Mouse (Mus musculus) thymus, postnatal 10 days (tissue): ENCODE results near the gene Astn1.
A peak's percentile ranks its signal among the peaks of the same experiment; 100 is the strongest.

Experiments
- DNase-seq, 2 experiments: peaks; one replicate each; pipeline ENCODE4 v3.0.0; 2021; ENCODE audit warnings: low spot score in 2 of 2

Astn1 gene

DNA sequence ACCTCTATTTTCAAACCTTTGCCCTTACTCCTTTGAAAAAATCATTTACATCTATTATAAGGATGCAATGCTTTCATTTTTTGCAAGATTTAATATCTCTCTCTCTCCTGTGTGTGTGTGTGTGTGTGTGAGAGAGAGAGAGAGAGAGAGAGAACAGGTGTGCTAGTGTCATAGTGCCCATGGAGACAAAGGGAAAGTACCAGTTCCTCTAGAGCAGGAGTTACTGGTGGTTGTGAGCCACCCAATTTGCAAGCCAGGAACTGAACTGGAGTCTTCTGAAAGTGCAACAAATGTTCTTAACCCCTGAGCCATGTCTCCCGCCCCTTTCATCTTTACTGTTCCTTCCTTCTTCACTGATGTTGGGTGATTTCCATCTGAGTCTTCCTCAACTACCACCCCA, 253.1 kb downstream of the Astn1 start:
- no peak for DNase-seq

DNA sequence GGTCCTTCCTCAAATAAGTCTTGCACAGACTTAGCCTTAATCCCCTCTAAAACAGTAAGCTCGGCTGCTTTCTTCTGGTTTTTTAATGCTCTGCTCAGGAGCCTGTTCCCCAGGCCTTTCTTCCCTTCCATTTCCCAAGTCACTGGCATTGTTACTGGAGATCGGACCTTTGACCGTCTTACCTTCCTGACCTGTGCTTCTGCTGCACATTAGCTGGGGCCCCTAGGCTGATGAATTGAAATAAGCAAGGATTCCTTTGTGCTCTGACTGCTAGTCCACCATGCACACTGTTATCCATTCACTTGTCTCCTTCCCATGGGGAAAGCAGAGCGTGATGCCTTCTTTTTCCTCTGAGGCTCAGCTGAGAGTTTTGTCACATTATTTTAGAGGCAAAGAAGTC, 255.9 kb downstream of the Astn1 start:
- DNase-seq = no peak

DNA sequence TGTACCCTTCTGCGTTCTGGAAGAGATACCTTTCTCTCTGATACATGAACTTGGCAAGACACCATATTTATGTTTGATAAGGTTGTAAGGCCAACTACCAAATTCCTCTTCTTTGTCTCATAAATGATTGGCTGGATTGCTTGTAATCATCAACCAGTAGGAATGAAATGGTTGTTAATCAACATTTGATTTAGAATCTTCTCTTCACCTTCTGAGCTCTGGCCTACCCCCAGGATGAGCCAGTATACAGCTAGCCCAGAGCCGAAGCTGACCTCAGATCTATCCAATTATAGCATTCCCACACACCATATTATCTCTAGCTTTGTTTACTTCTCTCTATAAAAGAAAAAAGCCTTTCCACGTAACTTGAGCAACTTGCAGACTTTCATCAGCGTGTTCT, 270.9 kb downstream of the Astn1 start:
- DNase-seq = no peak

DNA sequence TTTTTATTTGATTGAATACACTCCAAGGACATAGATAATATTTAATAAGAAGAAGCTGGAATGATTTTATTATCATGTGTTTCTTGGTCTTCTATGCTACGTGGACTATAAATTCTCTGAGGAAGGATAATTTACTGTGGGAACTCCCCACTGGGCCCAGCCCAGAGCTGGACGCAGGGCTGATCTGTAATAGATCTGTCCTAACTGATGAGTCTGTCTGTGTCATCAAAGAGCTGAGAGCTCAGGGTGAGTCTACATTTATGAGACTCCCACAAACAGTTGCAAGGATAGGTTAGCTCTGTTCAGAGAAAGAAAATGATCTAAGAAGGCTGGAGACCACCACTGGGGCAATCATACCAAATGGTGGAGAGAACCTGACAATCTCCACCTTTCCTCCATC, 271.4 kb downstream of the Astn1 start:
- DNase-seq = no peak

DNA sequence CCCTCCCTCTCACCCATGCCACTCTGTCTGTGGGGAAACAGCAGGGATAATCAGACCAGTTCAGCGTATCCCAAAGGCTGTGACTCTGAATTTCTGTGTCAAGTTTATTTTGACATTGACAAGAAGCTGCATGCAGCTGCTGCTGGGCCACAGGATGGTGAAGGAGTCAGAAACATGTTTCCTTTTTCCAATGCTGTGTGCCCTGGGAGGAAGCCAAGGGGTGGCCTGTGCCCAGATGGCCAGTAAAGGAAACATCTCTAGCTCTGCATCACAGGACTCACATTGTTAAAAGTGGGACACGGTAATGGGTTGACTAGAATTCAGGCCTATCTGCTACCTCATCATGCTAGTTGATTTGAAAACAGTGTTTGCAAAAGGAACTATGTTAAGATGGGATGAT, 279.2 kb downstream of the Astn1 start:
- DNase-seq = no peak

DNA sequence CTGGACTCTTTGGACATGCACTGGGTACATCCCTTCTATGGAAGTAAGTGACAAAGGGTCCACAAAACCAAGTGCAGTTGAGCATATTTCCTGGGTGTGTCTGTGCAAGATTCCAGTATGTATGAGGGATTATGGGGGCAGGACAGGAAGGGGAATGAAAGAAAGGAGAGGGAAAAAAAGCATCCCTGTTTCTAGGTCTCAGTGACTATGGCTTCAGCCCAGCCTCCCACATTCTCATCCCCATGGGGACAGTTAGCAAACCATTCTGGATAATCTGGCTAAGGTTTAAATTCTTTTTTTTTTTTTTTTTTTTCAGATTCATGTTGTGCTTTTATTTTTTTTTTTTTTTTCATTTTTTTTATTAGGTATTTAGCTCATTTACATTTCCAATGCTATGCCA, 280.2 kb downstream of the Astn1 start:
- no peak for DNase-seq

DNA sequence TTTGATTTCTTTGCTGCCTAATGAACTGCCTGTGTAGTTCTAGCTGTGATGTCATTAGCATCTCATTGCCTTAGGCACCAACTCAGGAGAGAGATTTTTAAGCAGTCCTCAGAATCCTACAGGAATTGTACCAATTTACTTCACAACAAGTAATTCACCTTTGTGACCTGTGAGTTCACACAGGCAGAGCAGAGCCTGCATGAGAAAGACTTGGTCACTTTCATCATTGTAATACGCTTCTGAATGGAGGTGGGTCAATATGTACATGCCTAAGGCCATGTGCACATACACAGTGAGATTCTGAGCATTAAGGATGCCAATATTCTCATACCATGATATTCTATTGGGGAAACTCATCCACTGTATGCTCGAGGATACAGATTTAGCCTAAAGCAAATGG, 290.7 kb downstream of the Astn1 start:
- no peak for DNase-seq

DNA sequence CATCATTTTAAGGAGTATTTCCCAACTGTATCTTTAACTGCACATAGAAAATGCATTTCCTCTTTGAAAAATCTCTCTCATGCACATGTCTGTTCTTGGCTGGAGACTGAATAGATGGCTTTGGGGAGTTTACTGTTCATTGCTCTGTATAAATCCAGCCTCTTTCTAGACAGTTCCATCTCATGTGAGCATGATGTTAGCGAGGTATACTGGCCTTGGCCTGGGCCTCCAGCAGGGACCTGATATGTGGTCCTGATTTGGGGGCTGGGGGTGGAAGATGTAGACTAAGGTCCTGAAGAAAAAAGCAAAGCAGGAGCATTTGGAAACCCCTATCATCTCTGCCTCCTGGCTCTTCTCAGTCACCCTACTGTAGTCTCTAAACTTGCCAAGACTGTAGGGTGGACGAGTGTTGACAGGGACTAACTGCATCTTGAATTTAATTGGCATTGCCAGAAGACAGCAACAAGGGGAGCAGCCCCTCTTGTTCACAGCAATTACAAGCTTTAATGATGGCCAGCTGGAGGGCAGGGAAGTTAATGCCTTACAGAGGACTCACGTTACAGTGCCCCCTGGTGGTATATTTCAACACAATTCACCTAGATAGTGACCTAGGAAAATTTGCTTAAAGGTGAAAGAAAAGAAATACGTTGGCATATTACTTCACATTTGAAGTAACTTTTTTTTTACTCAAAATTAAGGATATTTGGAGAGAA, 291.9 kb downstream of the Astn1 start:
- DNase-seq = peak in 1 of 2 experiments; percentile 11

DNA sequence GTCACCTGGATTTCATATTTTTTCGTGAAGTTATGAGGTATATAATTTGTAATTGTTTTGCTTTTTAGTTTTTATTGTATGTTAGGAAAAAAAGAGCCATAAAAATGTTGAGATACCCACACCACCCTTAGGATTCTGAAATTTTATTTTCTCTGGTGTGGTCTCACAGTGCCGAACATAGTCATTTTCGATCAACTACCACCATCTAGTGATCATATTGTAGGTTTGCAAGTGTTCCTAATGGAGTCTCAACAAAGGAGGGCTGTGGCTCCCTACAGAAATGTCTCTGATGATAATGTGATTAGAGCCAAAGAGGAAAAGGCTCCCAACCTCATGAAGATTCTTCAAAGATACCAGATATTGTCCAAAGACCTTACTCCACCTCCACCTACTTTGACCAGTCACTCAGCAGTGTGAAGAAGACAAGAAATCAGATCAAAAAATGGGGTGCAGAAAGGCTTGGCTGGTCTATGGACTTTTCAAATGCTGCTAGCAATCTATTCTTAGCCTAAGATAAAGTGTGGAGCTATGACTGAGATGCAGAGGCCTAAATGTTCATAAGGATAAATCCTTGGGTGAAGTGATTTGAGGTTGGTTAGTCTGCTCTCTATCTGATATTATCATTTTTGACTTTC, 292.6 kb downstream of the Astn1 start:
- DNase-seq = no peak

DNA sequence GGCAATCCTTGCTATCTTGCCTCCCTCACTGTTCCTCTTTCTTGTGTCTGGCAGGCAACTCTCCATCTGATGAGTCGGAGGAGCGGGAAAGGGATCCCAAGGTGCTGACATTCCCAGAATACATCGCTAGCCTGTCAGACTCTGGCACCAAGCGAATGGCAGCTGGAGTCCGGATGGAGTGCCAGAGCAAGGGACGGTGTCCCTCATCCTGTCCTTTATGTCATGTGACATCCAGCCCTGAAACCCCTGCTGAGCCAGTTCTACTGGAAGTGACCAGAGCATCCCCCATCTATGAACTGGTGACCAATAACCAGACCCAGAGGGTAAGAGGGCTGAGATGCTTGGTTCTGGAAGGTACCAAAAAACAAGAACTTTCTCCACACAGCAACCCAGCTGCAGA, 294.9 kb downstream of the Astn1 start:
- DNase-seq = no peak

DNA sequence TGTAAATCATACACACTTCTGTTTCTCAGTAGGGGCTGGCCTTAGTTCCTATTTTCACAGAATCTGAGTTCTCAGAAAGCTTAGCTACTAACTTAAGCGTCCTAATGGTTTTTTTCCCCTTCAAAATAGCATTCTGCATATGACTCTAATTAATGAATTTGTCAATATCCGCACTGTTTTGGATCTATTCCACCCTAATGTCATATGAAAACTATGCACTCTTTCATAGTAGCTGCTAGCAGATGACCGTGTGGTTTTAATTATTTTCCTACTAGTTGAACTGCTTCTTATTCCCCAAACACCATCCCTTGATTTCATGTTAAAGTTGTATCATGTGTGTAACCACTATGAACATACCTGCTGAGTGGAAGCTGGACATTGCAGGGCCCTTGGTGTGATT, 303.9 kb downstream of the Astn1 start:
- no peak for DNase-seq

DNA sequence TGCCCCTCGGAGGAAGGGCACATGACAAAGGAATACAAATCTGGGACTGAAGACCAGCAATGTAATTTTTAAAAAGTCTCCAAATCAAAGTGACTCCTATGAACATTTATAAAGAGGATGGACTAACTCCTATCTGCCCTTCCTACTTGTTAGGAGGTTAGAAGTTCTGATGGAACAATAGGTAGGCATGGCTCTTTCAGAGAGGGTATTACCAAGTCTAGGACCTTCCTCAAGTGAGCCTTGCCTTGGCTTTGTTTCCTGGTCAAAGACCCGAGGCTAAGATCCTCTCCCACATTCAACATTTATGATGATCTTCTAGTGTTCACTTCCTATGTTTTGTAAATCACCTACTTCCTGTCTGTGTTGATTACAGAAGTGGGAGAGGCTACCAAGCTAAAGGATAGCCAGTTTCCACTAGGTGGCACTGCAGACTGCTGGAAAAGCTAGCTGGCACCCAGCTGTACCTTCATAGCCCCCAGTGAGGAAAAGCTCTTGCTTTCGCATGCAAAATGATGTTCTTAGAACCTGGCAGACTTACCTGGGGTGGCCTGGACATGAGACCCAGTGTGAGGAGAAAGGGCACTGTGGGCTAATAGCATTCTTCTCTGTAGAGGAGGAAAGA, 308.0 kb downstream of the Astn1 start:
- DNase-seq = peak in 1 of 2 experiments; percentile 27

DNA sequence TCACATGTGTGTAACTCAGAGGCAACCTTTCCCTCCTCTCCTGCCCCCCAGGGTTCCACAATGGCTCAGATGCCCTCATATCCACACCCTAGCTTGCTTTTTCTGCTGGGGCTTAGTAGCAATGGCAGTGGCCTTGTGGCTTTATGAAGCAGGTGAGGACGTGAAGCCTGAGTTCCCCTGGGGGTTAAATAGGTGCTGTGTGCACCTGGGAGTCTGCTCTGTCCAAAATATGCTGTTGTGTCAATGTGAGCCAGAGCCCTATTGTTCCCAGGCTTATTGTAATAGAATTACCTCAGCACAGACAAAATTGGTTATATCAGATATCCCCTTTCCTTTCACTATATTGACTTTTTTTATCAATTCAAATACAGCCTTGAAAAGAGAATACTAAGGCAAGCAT, 325.7 kb downstream of the Astn1 start:
- no peak for DNase-seq

DNA sequence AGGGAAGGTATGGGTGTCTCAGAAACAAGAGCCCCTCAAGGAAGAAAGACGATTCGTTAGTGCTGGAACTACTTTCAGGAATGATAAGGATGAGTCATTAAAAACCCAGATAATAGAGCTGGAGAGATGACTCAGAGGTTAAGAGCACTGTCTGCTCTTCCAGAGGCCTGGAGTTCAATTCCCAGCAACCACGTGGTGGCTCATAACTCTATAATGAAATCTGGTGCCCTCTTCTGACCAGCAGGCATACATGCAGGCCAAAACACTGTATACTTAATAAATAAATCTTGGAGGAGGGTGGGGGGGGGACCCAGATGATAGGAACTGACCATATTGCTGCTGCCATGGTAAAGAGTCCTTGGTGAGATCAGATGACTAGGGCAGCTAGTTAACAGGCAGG, 335.4 kb downstream of the Astn1 start:
- no peak for DNase-seq

DNA sequence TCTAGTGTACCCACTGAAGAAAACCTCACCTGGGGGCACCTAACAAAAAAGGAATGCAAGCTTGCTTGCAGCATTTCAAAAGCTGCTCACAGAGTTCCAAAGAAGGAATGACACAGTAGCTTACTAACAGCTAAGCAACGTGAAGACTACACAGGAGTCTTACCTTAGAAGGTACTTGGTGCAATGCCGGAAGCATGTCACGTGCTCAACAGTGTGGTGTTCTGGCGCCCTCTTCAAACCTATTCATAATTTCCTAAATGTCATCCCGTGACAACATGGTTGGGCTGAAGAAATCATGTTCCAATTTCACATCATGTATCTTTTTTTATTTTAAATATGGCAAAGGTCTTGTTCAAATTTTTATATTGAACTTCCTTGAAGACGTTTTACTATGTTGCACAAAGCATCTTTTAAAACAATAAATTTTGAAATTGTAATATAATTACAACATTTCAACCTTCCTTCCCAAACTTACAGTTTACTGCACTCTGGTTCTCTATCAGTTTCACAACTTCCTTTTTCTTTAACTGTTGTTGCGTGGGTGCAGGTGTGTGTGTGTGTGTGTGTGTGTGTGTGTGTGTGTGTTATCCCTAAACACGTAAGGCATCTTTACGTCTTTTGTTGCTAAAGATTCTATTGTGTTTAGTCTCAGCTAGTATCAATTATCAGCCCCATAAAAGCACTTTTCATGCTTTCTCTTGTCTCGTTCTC, 335.9 kb downstream of the Astn1 start:
- no peak for DNase-seq

DNA sequence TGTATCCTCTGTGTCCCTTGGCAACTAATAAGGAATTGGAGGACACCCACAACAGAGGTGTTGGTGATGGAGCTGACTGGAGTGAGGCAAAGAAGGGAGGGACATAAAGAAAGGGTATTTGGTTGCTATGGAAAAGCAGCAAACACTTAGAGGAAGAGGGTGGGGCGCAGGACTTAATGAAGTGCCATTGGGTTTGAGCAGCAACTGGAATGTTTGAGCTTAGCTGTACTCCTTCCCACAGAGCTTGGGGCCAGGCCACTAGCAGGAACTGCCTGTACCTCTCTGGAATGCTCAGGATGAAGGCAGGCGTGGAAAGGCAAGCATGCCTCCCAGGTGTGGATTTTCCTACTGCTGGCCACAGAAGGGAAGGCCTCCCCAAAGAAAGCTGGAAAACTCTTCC, 337.2 kb downstream of the Astn1 start:
- no peak for DNase-seq

DNA sequence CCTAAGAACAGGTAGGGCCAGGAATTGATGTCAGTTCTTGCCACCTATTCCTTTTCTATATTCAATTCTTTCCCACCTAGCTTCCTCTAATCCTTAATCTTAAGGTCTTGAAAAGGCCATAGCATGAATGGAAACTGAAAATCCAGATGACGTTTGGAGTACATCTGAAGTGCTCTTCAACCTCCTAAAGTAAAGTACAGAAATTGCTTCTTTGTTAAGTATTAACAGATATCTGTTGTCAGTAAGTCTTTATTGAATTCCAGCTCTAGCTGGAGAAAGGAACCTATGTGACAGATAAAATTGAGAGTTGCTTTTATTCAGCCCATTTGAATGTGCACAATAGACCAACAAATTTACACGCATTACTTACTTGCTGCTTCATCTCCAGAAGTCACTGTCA, 338.1 kb downstream of the Astn1 start:
- DNase-seq = no peak

DNA sequence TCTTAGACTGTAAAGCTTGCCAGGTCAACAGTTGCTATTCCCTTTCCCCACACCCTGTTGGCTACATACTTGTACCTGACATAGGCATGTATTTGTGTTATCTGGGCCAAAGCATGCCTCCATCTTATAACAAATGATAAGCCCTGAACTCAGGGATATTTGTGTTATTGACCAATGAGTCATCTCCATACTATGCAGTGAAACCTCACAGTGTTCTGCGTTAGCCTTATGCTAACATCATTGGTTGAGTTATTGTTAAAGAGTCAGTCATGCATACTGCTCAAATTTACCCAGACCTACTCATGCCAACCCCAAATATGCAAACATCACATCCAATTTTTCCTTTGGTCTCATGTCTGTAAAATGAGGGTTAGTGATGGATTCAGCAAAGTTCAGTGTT, 339.3 kb downstream of the Astn1 start:
- DNase-seq = no peak

DNA sequence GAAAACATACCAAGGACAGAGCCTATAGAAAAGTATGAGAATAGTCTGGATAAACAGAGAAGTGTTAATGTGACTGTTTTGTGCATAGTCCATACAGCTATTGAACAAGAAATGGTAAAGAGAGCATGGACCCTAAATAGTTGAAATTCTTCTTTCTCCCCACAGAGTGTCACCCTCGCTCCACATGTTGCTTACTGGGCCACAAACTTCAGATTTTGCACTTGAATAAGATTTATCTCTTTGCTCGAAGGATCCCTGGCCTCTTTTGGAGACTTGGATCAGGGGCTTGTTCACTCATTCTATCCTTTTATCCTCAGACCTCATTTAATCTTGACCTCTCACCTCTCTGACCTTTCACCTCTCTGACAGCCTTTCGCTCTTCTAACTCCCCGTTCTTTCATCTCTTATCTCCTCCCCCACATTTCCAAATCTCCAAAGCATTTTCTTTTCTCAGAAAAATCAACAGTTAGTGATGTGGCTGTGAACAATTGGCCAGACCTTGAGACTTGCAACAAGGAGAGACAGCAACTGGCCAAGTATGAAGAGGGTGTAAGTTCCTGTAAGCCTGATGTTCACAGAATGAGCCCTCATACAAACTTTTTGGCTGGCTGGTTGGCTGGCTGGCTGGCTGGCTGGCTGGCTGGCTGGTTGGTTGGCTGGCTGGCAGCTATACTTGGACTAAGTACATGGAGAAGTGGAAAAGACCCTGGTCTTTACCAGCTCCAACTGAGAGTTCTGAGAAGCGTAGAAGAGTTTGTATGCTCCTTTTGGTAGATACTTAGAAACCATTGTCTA, 351.4 kb downstream of the Astn1 start:
- DNase-seq = no peak

DNA sequence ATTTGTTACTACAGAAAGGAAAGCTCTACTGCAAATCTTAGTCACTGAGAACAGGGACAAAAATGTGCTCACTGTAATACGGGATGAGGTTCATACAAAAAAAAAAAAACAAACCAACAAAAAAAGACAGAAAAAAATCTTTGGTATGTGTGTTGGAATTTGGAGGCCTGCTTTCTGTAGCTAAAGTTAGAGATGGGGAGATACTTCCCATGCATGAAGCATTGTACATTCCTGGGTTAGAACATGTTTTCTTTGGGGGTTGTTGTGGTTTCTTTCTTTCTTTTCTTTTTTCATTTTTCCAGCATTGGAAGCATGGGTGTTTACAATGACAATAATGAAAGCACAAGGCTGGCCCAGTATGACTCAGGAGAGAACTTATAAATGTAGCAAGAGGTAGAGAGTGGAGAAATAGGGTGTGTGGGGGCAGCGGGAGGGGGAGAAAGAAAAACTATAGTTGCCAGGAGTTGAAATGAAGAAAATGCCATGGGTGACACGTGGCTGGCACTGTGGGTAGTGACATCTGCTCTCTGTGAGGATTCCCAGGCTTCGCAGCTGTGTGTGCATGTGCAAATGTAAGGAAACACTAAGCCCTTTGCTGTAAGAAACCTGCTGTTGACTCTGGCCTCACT, 370.9 kb downstream of the Astn1 start:
- no peak for DNase-seq

DNA sequence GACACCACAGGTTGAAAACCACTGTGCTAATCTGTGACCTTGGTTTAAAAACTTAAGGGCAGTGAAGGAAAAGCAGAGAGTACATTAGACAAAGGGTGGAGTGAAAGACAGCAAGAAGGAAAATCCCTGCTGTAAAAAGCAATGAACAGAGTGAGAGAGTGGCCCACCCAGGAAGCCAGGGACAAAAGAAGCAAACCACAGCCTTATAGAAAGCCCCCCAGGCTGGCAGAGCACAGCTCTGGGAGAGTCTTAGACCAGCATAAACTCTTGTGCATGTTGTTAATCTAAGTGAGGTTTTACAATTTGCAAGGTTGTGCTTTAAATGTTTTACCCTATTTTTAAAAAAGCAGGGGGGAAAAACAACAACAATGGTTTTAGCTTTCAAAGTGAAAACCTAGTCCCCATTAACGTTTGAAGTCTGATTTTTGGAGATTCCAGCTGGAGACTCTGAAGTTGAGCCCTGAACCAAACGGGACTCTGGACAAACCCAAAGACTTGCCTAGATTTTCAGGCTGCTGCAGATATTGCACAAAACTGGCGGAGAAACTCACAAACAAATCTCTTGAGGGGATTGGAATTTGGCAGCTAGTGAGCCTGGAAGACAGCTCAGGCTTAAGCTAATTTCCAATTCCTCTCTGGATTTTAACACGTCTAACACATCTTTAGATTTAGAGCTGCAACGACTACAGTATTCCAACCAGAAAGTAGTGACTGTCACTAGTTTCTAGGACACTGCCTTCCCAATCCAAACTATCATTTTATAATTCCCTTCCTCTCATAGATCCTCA, 377.3 kb downstream of the Astn1 start:
- DNase-seq = no peak
